Mouse (Mus musculus): ENCODE results near the gene 1500011B03Rik.

GRCm38 (mm10) chr5:114761980-114762379, 61.3 kb downstream of the 1500011B03Rik start:
- TF ChIP-seq CTCF (IDR thresholded peaks at IDR 0.05; ENCODE audit: control insufficient read depth, insufficient read depth, insufficient replicate concordance, low read depth, low read length) (no peak), POLR2A (IDR thresholded peaks at IDR 0.05; ENCODE audit: control insufficient read depth, low read depth, low read length) (no peak)

Data from testis, adult 2 months (tissue).